11 mouse cellular contexts compared by ENCODE assay signal in the genomic region with DNA sequence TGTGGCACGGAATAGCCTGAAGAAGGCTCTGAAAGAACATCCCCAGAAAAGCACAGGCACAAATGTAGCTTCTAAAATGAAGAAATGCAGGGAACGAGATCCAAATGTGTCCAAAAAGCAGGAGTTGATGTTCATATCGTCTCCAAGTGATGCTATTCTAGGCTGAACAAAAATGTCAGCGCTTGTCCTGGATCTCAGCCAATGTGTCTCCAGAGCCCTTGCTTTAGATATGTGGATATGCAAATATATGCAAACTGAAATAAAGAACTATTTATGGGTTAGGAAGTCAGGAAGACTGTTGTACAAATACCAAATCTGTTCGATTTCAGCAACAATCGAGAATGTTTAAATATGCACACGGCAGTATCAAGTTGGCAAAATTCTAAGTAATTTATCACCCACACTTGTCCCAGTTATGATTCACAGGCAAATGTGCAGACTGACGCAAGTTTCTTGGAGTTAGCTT.
A peak's percentile ranks its signal among the peaks of the same experiment; 100 is the strongest.
DNase-seq lines count a peak whose midpoint lies in the region; ATAC-seq lines count a peak whose summit lies in the region.
"Had no signal": no experiment of that assay in that cellular context is flagged by ENCODE, and none has a peak within 500 bp of the region (broad histone marks: within the 10 kb centered on the region; RNA-seq: fewer than 3 reads in every experiment).

No protein-coding gene starts in this region.

- H3K36me3 ChIP-seq in heart, embryonic 13.5 days, result no peaks in the 10 kb centered on the region
- H3K36me3 ChIP-seq in heart, embryonic 12.5 days, result no peaks in the 10 kb centered on the region
- H3K36me3 ChIP-seq: embryonic facial prominence, embryonic 15.5 days had no signal

- no peak overlapping the region for H3K4me3 ChIP-seq in heart, embryonic 13.5 days
- H3K4me3 ChIP-seq in heart, embryonic 12.5 days, result no peak overlapping the region
- H3K4me3 ChIP-seq: embryonic facial prominence, embryonic 15.5 days had no signal

- no peak overlapping the region; the same call in 1 of the 2 replicates for H3K27ac ChIP-seq in heart, embryonic 13.5 days (replicated peaks)
- no peak overlapping the region for H3K27ac ChIP-seq in heart, embryonic 12.5 days (ENCODE audit: poor library complexity, severe bottlenecking)
- H3K27ac ChIP-seq: embryonic facial prominence, embryonic 15.5 days had no signal

- ATAC-seq in heart, embryonic 13.5 days (ENCODE audit: extremely low read depth, insufficient number of reproducible peaks, low FRiP score, low TSS enrichment), result no peak
- ATAC-seq in heart, embryonic 12.5 days (ENCODE audit: insufficient number of reproducible peaks, low FRiP score), result no peak

- WGBS in heart, embryonic 13.5 days, result 50% methylated on average over 8 of the region's 8 CpGs
- 61% methylated on average over 8 of the region's 8 CpGs for WGBS in heart, embryonic 12.5 days

- H3K9me3 ChIP-seq in heart, embryonic 13.5 days, result no peaks in the 10 kb centered on the region
- 0 out of 2 replicates have a peak, but pooled peaks cover 3% of the 10 kb centered on the region for H3K9me3 ChIP-seq in heart, embryonic 12.5 days (replicated peaks)
- H3K9me3 ChIP-seq: embryonic facial prominence, embryonic 15.5 days had no signal

- H3K4me1 ChIP-seq in heart, embryonic 13.5 days, result peaks cover 14% of the 10 kb centered on the region
- H3K4me1 ChIP-seq in heart, embryonic 12.5 days (replicated peaks), result peaks cover 6% of the 10 kb centered on the region
- H3K4me1 ChIP-seq: embryonic facial prominence, embryonic 15.5 days had no signal

- peak; percentile 37 for DNase-seq in adipocyte (ENCODE audit: low spot score)
- DNase-seq in frontal cortex, postnatal 25 days (ENCODE audit: low spot score in 2 of 2), result peak; percentile 7 to 47
- DNase-seq in left cerebral cortex, adult 9 months (ENCODE audit: low spot score in 2 of 2), result peak; percentile 50 to 68
- DNase-seq in spleen, adult 12 weeks (ENCODE audit: low spot score), result no peak
- no peak for DNase-seq in adrenal gland, postnatal 14 days
- no peak for DNase-seq in kidney, adult 8-10 months
- DNase-seq: cerebellum, adult 18-20 months had no signal

- H3K9ac ChIP-seq in heart, embryonic 13.5 days, result 0 out of 2 replicates have a peak overlapping the region, but pooled peaks have one; percentile 28
- H3K9ac ChIP-seq in heart, embryonic 12.5 days, result no peak overlapping the region
- H3K9ac ChIP-seq: embryonic facial prominence, embryonic 15.5 days had no signal

- H3K27me3 ChIP-seq in heart, embryonic 13.5 days (replicated peaks), result no peaks in the 10 kb centered on the region
- H3K27me3 ChIP-seq in heart, embryonic 12.5 days (replicated peaks), result no peaks in the 10 kb centered on the region
- H3K27me3 ChIP-seq: CH12.LX; embryonic facial prominence, embryonic 15.5 days had no signal

- H3K4me2 ChIP-seq in heart, embryonic 13.5 days, result peak overlapping the region; percentile 27
- H3K4me2 ChIP-seq in heart, embryonic 12.5 days, result no peak overlapping the region
- H3K4me2 ChIP-seq: embryonic facial prominence, embryonic 15.5 days had no signal

Comparison
In these comparisons a context has a peak if more than half of its experiments do, and no peak if none do; other contexts are left out.
1. DNase-seq: peak in adipocyte (single experiment), frontal cortex, postnatal 25 days (2 of 2) and left cerebral cortex, adult 9 months (2 of 2); none in spleen, adult 12 weeks (single experiment), adrenal gland, postnatal 14 days (single experiment) and kidney, adult 8-10 months (0 of 2).